Mouse (Mus musculus): ENCODE measurements around the gene Olfr228.
"Not testable (repeated sequence)": the region's sequence is repeated elsewhere in the genome, so short reads cannot be mapped to it uniquely, and the experiment has no call there.

The Olfr228 gene

GRCm38 (mm10) chr2:86487286-86487685 is at the start of gene Olfr228:
Gene Olfr228 (minus strand): TSS chr2:86487386.
- no peak for DNase-seq (ENCODE audit: low spot score)

- no peak for DNase-seq (ENCODE audit: low spot score)
These were observed 43.8 kb upstream of the Olfr228 start for GRCm38 (mm10) chr2:86530991-86531390.

GRCm38 (mm10) chr2:86508161-86508560 is 21.0 kb upstream of the Olfr228 start, which contains the start of gene Olfr1076:
Gene Olfr1076 (plus strand): TSS chr2:86508461.
- no peak for DNase-seq (ENCODE audit: low spot score)

- peak; percentile 16 for DNase-seq (ENCODE audit: low spot score)
These were observed 22.6 kb downstream of the Olfr228 start for GRCm38 (mm10) chr2:86464442-86465109.

- no peak for DNase-seq (ENCODE audit: low spot score)
These were observed 26.8 kb downstream of the Olfr228 start for GRCm38 (mm10) chr2:86460434-86460833.

GRCm38 (mm10) chr2:86456169-86456568 is 31.0 kb downstream of the Olfr228 start, which contains the start of gene Olfr1066:
Gene Olfr1066 (minus strand): TSS chr2:86456269.
- no peak for DNase-seq (ENCODE audit: low spot score)

- DNase-seq (ENCODE audit: low spot score), result not testable (repeated sequence)
These were observed 36.7 kb downstream of the Olfr228 start, which contains the start of gene Olfr1065 for GRCm38 (mm10) chr2:86450491-86450890. Gene Olfr1065 (minus strand): TSS chr2:86450591.

- not testable (repeated sequence) for DNase-seq (ENCODE audit: low spot score)
These were observed 45.1 kb downstream of the Olfr228 start for GRCm38 (mm10) chr2:86442101-86442500.
